Mouse (Mus musculus) cerebellum, adult 2 months (tissue): ENCODE data around the gene Megf11.

Experiments
- CTCF ChIP-seq: fragments of 200-500 bp; IDR thresholded peaks from 2 replicates; pipeline ENCODE4 v1.5.1; 2011; ENCODE audit warnings: low read depth, mild to moderate bottlenecking, control low read depth, low read length, moderate library complexity, borderline replicate concordance; ENCODE audit not compliant: insufficient read depth
- POLR2A ChIP-seq: fragments of 200-500 bp; IDR thresholded peaks from 2 replicates; pipeline ENCODE4 v1.6.1; 2011; ENCODE audit warnings: low read length, control low read depth, borderline replicate concordance; ENCODE audit not compliant: insufficient read depth

GRCm38 (mm10) chr9:64552046-64552445 is 166.6 kb downstream of the Megf11 start:
- TF ChIP-seq CTCF (no peak), POLR2A (no peak)
